Mouse (Mus musculus): Measurements from ENCODE around the gene Fam76a. TPM values are rescaled to one million over a fixed set of nuclear protein-coding genes. Genes with fewer than 3 reads are reported as not detected.

Gene Fam76a
- total RNA-seq, 2 experiments from 2014 or later = 32.0 to 42.2 TPM

DNA sequence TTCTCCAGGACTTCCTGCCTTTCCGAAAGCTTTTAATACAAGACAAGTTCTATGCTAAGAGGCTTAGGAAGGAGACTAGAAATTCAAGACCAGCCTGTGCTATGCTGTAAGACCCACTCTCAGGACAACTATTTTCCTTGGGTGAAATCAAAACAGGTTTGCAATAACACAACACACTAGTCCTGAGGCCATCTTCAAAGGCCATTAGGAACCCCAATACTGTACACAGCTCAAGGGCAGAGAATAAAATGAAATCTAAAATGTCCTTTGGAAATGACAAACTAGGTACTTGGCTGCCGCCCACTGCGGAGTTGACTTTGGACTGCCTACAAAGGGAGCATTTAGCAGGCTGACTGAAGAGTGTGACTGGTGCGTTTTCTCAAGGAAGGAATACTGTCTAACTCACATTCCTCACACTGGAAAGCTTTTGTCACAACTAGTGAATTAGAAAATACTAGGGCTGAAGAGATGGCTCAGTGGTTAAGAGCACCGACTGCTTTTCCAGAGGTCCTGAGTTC, 16.5 kb downstream of the Fam76a start:
- intact Hi-C loops (cut with DNase I) = no loop called here
- DNase-seq (ENCODE audit: low spot score) = no peak

DNA sequence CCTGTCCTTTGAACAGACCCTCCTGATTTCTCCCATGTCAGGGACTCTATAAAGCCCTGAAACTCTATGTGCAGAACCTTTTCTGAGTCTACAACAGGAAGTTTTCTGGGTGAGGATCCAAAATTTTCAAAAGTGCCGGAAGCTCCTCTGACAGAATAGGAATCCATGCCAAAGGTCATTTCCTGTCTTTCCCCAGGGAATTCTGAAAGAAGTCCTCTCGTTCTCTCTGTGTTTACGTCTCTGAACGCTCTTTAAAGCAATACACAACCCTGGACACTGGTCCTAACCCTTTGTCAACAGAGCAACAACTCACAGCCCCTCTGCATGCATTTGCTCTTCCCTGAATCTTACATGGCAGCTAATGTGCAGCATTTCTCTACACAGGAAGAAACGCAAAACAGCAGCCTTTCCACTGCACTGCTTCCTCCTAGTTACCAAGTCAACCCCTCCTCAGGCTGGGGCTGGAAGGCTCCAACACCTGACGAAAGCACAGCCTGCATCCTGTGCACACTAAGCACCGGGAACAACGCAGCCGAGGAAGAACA, 17.5 kb downstream of the Fam76a start:
- intact Hi-C loops (cut with DNase I) = no loop called here

DNA sequence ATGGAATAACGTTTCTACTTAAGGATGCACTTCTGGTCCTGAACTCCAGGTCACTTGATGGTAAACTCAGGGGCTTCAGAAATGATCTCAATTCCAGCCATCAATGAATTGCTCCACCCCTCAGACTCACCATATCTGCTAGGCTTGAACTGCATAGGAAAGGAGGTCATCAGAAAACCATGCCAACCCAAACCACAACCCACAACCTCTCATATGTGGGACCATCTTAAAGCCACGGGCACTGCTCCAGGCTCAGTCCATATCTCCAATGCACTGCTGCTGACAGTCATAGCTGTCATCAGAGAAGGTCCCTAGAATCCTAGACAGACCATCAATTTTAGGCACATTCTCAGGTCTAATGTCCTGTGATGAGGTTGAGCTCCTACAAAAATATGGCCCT, 18.3 kb downstream of the Fam76a start:
- intact Hi-C loops (cut with DNase I) = no loop called here
- no peak for DNase-seq (ENCODE audit: low spot score)

More for the DNA sequence above, 17.5 kb downstream of the Fam76a start:
- peak; percentile 8 for DNase-seq (ENCODE audit: low spot score)

DNA sequence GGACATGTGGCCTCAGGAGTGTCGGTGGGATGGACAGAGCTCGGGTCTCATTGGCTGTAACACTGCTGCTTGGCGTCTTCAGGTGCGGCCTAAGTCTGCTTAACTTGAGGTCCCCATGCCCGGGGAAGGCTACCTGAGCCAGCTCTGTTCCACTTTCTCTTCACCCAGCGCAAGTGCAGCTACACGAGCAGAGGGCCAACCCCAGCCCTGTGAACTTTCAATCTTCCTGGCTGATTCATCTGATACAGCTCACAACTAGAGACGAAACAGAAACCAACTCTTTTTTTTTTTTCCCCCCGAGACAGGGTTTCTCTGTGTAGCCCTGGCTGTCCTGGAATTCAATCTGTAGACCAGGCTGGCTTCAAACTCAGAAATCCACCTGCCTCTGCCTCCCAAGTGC, 24.2 kb downstream of the Fam76a start:
- intact Hi-C loops (cut with DNase I) = no loop called here
- DNase-seq (ENCODE audit: low spot score) = no peak

DNA sequence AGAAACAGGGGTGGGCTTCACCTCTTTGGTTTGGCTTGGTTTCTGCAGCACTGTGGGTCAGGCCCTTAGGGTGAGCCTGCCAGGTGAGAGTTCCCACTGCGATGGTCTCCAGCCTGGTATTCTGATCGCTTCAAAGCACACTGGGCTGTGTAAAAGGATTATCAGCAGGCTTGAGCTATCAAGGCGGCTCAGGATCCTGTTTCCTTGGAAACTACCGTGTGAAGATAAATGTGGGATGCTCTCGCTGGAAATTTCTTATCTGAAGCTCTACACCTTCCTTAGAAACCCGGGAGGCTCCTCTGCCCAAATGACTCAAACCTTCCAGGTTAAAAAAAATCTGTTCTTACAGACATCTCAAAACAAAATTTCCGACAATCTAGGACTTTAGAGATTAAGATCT, 28.0 kb downstream of the Fam76a start:
- no peak for DNase-seq (ENCODE audit: low spot score)
- intact Hi-C loops (cut with DNase I) = no loop called here

DNA sequence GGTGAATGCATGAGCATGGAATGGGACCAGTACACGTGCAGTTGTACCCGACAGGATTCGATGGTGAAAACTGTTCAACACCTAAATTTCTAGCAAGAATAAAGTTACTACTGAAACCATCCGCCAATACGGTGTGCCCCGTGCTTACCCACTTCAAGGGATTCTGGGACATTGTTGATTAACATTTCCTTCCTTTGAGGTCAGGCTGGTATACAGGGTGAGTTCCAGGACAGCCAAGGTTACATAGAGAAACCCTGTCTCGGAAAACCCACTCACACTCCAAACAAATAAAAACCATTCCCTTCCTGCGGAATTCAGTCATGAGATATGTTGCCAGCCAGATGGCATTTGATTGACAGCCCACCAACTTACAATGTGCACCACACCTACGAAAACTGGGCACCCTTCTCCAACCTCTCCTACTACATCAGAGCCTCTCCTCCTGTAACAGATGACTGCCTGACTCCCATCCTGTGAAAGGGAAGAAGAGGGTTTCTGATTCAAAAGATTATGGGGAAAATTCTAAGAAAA, 37.4 kb downstream of the Fam76a start:
- intact Hi-C loops (cut with DNase I) = loop anchor here (5.0 kb wide), 1 partner anchor 37 kb away; the partner anchor contains the start of gene Fam76a
- no peak for DNase-seq (ENCODE audit: low spot score)

DNA sequence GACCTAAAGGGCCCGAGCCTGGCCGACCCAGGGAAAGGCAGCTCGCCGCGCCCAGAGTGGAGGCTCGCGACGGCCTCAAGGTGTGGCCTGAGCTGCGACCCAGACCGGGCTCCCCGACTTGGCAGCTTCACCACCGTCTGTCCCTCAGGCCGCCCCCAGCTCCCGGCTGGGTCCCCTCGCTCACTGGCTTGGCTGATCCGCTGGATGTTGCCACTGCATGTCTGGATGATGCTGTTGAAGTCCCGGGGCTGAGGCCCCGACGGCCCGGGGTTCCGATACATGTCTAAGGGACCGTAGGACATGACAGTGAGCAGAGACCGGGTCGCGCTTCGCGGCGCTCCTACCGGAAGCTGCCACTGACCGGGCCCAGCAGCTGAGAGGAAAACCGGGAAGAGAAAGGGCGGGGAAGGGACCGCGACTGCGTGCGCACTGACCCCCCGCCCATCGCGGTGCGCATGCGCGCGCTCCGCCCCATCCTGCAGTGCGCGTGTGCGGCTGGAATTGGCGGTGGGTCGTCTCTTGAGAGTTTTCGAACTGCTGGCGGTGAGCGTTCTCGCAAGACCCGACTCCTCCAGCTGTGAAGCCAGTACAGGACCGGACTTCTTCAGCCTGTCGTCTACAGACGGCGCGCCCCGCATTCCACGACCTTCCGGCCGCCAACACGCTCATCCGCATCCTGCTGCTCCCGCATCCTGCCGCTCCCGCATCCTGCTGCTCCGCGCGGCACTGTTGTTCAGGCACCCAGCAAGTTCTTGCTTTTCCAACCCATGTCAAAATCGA, 38.1 kb downstream of the Fam76a start, which contains the start of gene Stx12:
Gene Stx12, minus strand, starts transcription at position 446 of the 780 bp plus-strand sequence.
- intact Hi-C loops (cut with DNase I) = loop anchor here (5.0 kb wide), 1 partner anchor 38 kb away; the partner anchor contains the start of gene Fam76a
- peak; percentile 86 for DNase-seq (ENCODE audit: low spot score)

DNA sequence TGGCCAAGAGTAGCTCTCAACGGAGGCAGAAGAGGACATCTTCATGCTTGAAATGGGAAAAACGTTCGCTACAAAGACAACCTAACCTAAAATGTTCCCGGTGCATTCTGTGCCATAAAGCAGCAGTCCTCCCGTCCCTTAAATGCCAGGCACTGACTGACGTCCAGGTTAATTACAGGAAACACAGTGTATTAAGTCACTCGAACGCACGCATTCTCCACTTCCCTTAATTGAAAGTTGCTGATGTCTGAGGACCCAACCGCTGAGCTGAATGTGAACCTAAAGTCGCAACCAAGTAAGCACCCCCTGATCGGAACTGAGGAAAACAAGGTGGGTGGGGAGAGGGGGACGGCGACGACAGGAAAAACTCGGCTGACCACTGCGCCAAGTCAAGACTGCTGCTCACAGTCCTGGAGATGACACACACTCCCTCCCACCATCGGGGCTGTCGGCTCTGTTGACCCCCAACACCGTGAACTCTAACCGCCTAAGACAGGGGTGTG, 38.7 kb downstream of the Fam76a start:
- intact Hi-C loops (cut with DNase I) = loop anchor here (5.0 kb wide), 1 partner anchor 39 kb away; the partner anchor contains the start of gene Fam76a
- no peak for DNase-seq (ENCODE audit: low spot score)

DNA sequence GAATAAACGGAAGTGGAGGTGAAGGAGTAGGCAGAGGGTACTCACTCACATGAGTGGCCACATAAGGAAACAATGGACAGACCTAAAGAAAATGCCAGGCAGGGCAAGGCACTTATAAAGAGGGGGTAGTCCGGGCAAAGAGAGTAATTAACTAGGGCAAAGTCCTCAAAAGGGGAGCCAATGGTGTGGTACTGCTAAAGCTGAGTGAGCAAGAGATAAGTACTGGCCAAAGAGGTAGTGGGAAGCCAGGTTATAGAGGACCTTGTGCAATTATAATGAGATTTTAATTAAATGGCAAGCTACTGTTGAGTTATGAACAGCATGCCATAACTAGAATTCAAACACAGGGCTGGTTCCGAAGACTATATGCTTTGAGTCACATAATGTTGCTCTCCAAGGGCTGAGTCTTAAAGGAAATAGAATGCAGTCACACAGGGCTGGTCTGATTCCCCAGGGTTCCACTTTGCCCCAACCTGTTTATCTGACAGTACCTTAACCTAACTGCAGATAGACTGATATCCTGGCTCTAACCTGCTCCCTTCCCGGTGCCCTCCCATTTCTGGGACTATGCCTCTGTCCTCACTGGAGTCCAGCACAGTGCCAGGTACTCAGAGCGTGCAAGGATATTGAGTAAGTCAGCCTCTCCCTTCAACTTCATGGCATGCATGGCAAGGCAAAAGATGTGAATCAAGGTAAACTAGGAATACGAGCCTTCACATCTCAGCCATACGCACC, 47.8 kb downstream of the Fam76a start:
- DNase-seq (ENCODE audit: low spot score) = no peak
- intact Hi-C loops (cut with DNase I) = no loop called here

DNA sequence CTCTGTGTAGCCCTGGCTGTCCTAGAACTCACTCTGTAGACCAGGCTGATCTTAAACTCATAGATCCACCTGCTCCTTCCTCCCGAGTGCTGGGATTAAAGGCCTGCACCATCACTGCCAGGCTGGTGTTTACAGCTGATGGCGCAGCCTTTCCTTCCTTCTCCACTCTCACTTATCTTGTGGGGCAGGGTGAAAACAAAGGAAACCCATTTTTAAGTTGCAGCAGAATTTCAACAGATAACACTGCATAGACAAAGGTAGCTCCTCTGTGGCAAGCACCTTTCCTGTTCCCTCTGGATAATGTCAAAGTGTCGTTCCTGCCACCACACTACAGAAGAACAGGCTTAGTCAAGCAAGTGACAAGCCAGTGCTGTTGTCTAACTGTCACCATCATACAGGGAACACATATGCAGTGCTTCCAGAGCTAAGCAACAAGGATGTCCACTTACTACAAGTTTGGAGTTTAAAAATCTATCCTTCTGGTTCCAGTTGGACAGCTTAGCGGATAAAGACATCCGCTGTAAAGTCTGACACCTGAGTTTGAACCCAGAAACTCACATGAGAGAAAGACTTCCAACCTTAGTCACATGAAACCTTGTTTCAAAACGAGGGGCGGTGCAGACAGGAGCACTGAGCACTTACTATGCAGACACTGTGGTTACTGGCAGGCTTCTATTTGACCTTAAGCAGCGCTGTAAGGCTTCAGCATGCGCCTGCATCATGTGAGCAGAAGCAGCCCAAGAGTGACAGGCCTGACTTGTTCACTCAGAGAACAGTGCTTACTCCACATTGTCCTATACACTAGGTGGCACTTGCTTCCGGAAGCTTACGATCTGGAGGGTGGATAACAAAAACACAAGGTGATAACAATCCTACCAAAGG, 48.6 kb downstream of the Fam76a start:
- intact Hi-C loops (cut with DNase I) = no loop called here
- no peak for DNase-seq (ENCODE audit: low spot score)

DNA sequence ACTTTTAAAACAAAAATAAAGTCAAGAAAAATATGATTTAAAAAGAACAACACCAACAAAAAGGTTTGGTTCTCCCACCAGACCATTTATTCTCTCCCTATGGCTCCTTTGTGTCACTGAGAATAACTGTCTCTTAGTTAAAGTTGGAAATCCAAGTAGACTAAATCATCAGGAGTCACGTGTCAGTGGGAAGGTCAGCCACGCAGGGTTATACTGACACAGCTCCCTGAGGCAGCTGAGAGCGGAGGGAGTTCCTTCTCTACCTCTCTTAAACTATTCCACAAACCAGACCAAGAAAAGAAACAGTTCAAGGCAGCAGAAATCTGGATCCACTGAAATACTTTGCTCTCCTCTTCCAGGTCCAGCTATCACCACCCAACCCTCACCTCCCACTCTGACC, 51.2 kb downstream of the Fam76a start:
- intact Hi-C loops (cut with DNase I) = no loop called here
- DNase-seq (ENCODE audit: low spot score) = no peak

DNA sequence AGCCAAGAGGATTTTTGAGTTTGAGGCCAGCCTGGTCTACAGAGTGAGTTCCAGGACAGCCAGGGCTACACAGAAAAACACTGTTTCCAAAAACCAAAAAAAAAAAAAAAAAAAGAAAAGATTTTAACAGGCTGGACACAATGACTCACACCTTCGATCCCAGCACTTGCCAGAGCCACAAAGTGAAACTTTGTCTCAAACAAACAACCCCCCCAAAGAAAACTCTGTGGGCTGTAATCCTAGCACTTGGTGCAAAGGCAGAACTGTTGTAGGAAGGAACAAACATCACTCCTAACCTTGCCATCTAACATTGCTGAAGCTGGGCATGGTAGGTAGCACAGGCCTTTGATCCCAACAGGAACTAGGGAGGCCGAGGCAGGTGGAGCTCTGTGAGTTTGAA, 57.5 kb downstream of the Fam76a start:
- intact Hi-C loops (cut with DNase I) = no loop called here
- no peak for DNase-seq (ENCODE audit: low spot score)

DNA sequence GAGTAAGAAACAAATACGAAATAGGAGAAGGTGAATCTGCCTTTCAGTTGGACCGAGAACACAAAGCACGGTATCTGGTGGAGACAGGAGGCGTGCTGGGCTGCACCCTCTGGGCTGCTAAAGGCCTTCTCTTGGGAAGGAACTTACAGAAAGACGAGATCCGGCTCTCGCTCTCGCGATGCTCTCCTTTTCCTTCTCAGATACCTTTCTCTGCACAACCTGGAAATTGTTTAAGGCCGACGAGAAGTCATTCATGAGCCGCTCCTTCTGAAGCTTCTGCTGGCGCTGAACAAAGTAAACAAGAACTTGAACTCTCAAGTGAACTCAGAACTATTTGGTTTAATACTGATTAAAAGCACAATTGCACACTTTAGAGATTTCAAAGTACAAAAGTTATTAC, 59.3 kb downstream of the Fam76a start:
- intact Hi-C loops (cut with DNase I) = no loop called here
- DNase-seq (ENCODE audit: low spot score) = no peak

DNA sequence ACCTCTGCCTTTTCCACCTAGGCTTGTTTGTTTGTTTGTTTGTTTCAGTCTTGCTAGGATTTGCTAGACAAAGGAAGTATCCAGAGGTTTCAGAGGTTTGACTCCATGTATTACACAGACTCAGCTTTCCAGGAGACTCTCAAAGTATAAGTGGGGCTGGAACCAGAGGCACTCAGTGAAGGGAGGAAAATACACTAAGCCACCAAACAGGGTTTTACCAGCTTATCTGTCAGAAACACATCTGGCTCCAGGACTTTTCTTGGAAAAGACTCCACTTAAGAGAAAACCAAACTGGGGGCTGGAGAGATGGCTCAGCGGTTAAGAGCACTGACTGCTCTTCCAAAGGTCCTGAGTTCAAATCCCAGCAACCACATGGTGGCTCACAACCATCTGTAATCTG, 61.5 kb downstream of the Fam76a start:
- DNase-seq (ENCODE audit: low spot score) = no peak
- intact Hi-C loops (cut with DNase I) = no loop called here

Other genes starting within 250 kb of the Fam76a start
- 1 to 10 TPM; 2.1 to 2.7 TPM for gene Xkr8, start 190.0 kb downstream of the Fam76a start, total RNA-seq (2021)
- gene Smpdl3b, start 165.3 kb downstream of the Fam76a start, total RNA-seq (2021) = under 1 TPM; 0.36 to 0.94 TPM
- 10 to 100 TPM; 10.3 to 12.5 TPM for gene Rpa2, start 154.2 kb downstream of the Fam76a start, total RNA-seq (2021)
- gene Themis2, start 126.2 kb downstream of the Fam76a start, total RNA-seq (2021) = 1 to 10 TPM; 1.9 to 2.0 TPM
- gene Ppp1r8, start 79.4 kb downstream of the Fam76a start, total RNA-seq (2021) = 10 to 100 TPM; 16.8 to 20.7 TPM
- 10 to 100 TPM; 31.5 to 35.0 TPM for gene Stx12, start 38.0 kb downstream of the Fam76a start, total RNA-seq (2021)
- under 1 TPM; 0.26 to 0.39 TPM for gene Fgr, start 51.5 kb upstream of the Fam76a start, total RNA-seq (2021)
- gene Ahdc1, start 88.7 kb upstream of the Fam76a start, total RNA-seq (2021) = 10 to 100 TPM; 43.2 to 50.4 TPM
- gene Wasf2, start 207.9 kb upstream of the Fam76a start, total RNA-seq (2021) = 100 to 1,000 TPM in 1 of 2 experiments, 10 to 100 TPM in 1; 77.7 to 110 TPM